Mouse (Mus musculus) liver, postnatal 0 days (tissue): Measurements from ENCODE around the gene Gm9803. TPM values are rescaled to one million over a fixed set of nuclear protein-coding genes. Genes with fewer than 3 reads are reported as not detected.
A peak's percentile ranks its signal among the peaks of the same experiment; 100 is the strongest.

Source experiments
- ATAC-seq: fragments of 200-750 bp; cut with Nextera tagmentation; 2 replicates; pipeline ENCODE4 v1.8.0; 2017; ENCODE audit warnings: mild to moderate bottlenecking, moderate library complexity
- DNase-seq: peaks from one replicate; pipeline ENCODE4 v3.0.0-alpha.2; 2016
- H3K27ac ChIP-seq: fragments of 300-500 bp; sonication (generic); 2 replicates; pipeline ENCODE4 v1.5.1; 2014; ENCODE audit warnings: antibody characterized with exemption, moderate library complexity, mild to moderate bottlenecking, low read depth
- H3K27me3 ChIP-seq: fragments of 300-500 bp; sonication (generic); 2 replicates; pipeline ENCODE4 v1.6.1; 2014; ENCODE audit warnings: low read length, control low read depth, mixed read lengths; ENCODE audit not compliant: insufficient read depth
- H3K36me3 ChIP-seq: fragments of 300-500 bp; sonication (generic); replicated peaks from 2 replicates; pipeline ENCODE4 v1.6.1; 2014; ENCODE audit warnings: mild to moderate bottlenecking, control low read depth, low read length, moderate library complexity, mixed read lengths; ENCODE audit not compliant: insufficient read depth
- H3K4me1 ChIP-seq: fragments of 300-500 bp; sonication (generic); 2 replicates; pipeline ENCODE4 v1.6.1; 2014; ENCODE audit warnings: antibody characterized with exemption, mild to moderate bottlenecking, control low read depth; ENCODE audit not compliant: insufficient read depth
- H3K4me2 ChIP-seq: fragments of 300-500 bp; sonication (generic); 2 replicates; pipeline ENCODE4 v1.6.1; 2014; ENCODE audit warnings: low read depth, mild to moderate bottlenecking, low read length, moderate library complexity, mixed read lengths
- H3K4me3 ChIP-seq: fragments of 300-500 bp; sonication (generic); 2 replicates; pipeline ENCODE4 v1.5.1; 2014; ENCODE audit warnings: low read depth, low read length
- H3K9ac ChIP-seq: fragments of 300-500 bp; sonication (generic); replicated peaks from 2 replicates; pipeline ENCODE4 v1.6.1; 2014; ENCODE audit warnings: mild to moderate bottlenecking, moderate library complexity
- H3K9me3 ChIP-seq: fragments of 300-500 bp; sonication (generic); 2 replicates; pipeline ENCODE4 v1.6.1; 2016; ENCODE audit warnings: mild to moderate bottlenecking, control low read depth, low read length, mixed read lengths
- CTCF ChIP-seq: sonication (generic); IDR thresholded peaks from 2 replicates; pipeline ENCODE4 v1.5.1; 2016; ENCODE audit warnings: antibody characterized with exemption, low read depth
- EP300 ChIP-seq: IDR thresholded peaks from 2 replicates; pipeline ENCODE4 v1.6.1; 2016; ENCODE audit warnings: antibody characterized with exemption, low read depth, mild to moderate bottlenecking
- WGBS: fragments of 180-500 bp; shearing (Covaris S2); extraction: QIAGEN DNeasy Blood & Tissue Kit; methylation state at CpG from one replicate; pipeline ENCODE4 v1.1.7; 2014; ENCODE audit not compliant: insufficient replicate concordance; 5-methylcytosine and 5-hydroxymethylcytosine counted together
- polyA plus RNA-seq: library from polyadenylated mRNA; unstranded; fragments of >200 nt; fragmentation: Nextera tagmentation; extraction: Ambion mirVana; gene quantifications from 2 replicates; pipeline ENCODE4 v1.2.1, GENCODE M21; 2015

Gm9803 gene
- polyA plus RNA-seq, 1 experiment from 2014 or later = 8.7 TPM

GRCm38 (mm10) chr10:43507051-43507450 is 16.8 kb upstream of the Gm9803 start:
- no peak for DNase-seq
- no peak overlapping the region for H3K4me2 ChIP-seq
- no peak overlapping the region for H3K4me3 ChIP-seq
- H3K27ac ChIP-seq = no peak overlapping the region
- WGBS = 75% methylated on average over 4 of the region's 4 CpGs
- no peaks in the 10 kb centered on the region; the same call in 1 of the 2 replicates for H3K4me1 ChIP-seq
- TF ChIP-seq CTCF (no peak), EP300 (no peak)
- no peaks in the 10 kb centered on the region for H3K9me3 ChIP-seq
- ATAC-seq = no peak
- H3K27me3 ChIP-seq = no peaks in the 10 kb centered on the region
- peaks cover 4% of the 10 kb centered on the region; the same call in 1 of the 2 replicates for H3K36me3 ChIP-seq
- no peak overlapping the region for H3K9ac ChIP-seq

GRCm38 (mm10) chr10:43509228-43509627 is 14.7 kb upstream of the Gm9803 start:
- H3K4me3 ChIP-seq = no peak overlapping the region
- H3K9me3 ChIP-seq = no peaks in the 10 kb centered on the region
- TF ChIP-seq CTCF (no peak), EP300 (no peak)
- H3K4me2 ChIP-seq = no peak overlapping the region
- no peak overlapping the region for H3K9ac ChIP-seq
- WGBS = 76% methylated on average over 7 of the region's 7 CpGs
- ATAC-seq (peak; percentile 63), DNase-seq (peak; percentile 35)
- H3K4me1 ChIP-seq = peaks cover 3% of the 10 kb centered on the region
- H3K36me3 ChIP-seq = peaks cover 6% of the 10 kb centered on the region; the same call in 1 of the 2 replicates
- no peak overlapping the region for H3K27ac ChIP-seq
- H3K27me3 ChIP-seq = no peaks in the 10 kb centered on the region

GRCm38 (mm10) chr10:43512976-43513375 is 10.9 kb upstream of the Gm9803 start:
- Histone ChIP-seq H3K4me3 (no peak overlapping the region), H3K9ac (no peak overlapping the region), H3K27ac (peak overlapping the region; percentile 80), H3K4me2 (no peak overlapping the region), H3K4me1 (peaks cover 11% of the 10 kb centered on the region), H3K27me3 (no peaks in the 10 kb centered on the region), H3K36me3 (peaks cover 6% of the 10 kb centered on the region; the same call in 1 of the 2 replicates), H3K9me3 (no peaks in the 10 kb centered on the region)
- WGBS = 74% methylated on average over 10 of the region's 10 CpGs
- ATAC-seq (peak; percentile 82), DNase-seq (no peak)
- TF ChIP-seq CTCF (no peak), EP300 (no peak)

GRCm38 (mm10) chr10:43516992-43517660 is 6.8 kb upstream of the Gm9803 start:
- H3K4me2 ChIP-seq = no peak overlapping the region
- TF ChIP-seq EP300 (no peak), CTCF (no peak)
- no peak overlapping the region for H3K9ac ChIP-seq
- 51% methylated on average over 6 of the region's 6 CpGs for WGBS
- no peaks in the 10 kb centered on the region for H3K9me3 ChIP-seq
- no peaks in the 10 kb centered on the region for H3K27me3 ChIP-seq
- no peak overlapping the region for H3K27ac ChIP-seq
- H3K36me3 ChIP-seq = 0 out of 2 replicates have a peak, but pooled peaks cover 2% of the 10 kb centered on the region
- DNase-seq = no peak
- no peak overlapping the region for H3K4me3 ChIP-seq
- peaks cover 11% of the 10 kb centered on the region for H3K4me1 ChIP-seq
- no peak for ATAC-seq

GRCm38 (mm10) chr10:43517836-43518235 is 6.0 kb upstream of the Gm9803 start:
- 52% methylated on average over 4 of the region's 4 CpGs for WGBS

GRCm38 (mm10) chr10:43518368-43518767 is 5.5 kb upstream of the Gm9803 start:
- Histone ChIP-seq H3K27ac (peak overlapping the region; percentile 74), H3K36me3 (0 out of 2 replicates have a peak, but pooled peaks cover 2% of the 10 kb centered on the region), H3K27me3 (no peaks in the 10 kb centered on the region), H3K9ac (peak overlapping the region; percentile 38; the same call in 1 of the 2 replicates), H3K4me1 (peaks cover 8% of the 10 kb centered on the region), H3K9me3 (no peaks in the 10 kb centered on the region), H3K4me3 (peak overlapping the region; percentile 35), H3K4me2 (no peak overlapping the region; the same call in 1 of the 2 replicates)
- WGBS = 75% methylated on average over 12 of the region's 13 CpGs
- DNase-seq = peak; percentile 57
- 0 out of 2 replicates have a peak, but pooled peaks have one; percentile 23 for TF ChIP-seq EP300
- no peak for TF ChIP-seq CTCF
- peak; percentile 80 for ATAC-seq

More at GRCm38 (mm10) chr10:43517836-43518235, 6.0 kb upstream of the Gm9803 start:
- H3K9me3 ChIP-seq = no peaks in the 10 kb centered on the region
- DNase-seq (no peak), ATAC-seq (no peak)
- 0 out of 2 replicates have a peak, but pooled peaks cover 2% of the 10 kb centered on the region for H3K36me3 ChIP-seq
- H3K27ac ChIP-seq = no peak overlapping the region
- no peak overlapping the region for H3K4me3 ChIP-seq
- TF ChIP-seq EP300 = no peak
- no peak for TF ChIP-seq CTCF
- peaks cover 11% of the 10 kb centered on the region for H3K4me1 ChIP-seq
- H3K4me2 ChIP-seq = no peak overlapping the region
- H3K9ac ChIP-seq = no peak overlapping the region
- no peaks in the 10 kb centered on the region for H3K27me3 ChIP-seq
